ENCODE assay signal across 23 mouse cellular contexts in genomic region chr1:120237068-120237467, GRCm38 (mm10). TPM values are rescaled to one million over a fixed set of nuclear protein-coding genes. Genes with fewer than 3 reads are reported as not detected.
DNase-seq lines count a peak whose midpoint lies in the region; ATAC-seq and TF ChIP-seq lines count a peak whose summit lies in the region.
"Had no signal": no experiment of that assay in that cellular context is flagged by ENCODE, and none has a peak within 500 bp of the region (broad histone marks: within the 10 kb centered on the region; RNA-seq: fewer than 3 reads in every experiment).

No protein-coding gene starts in this region.

- ATAC-seq in granulocyte monocyte progenitor cell, adult 5-6 weeks (replicated peaks; ENCODE audit: poor library complexity, severe bottlenecking): no peak
- ATAC-seq: forebrain, embryonic 16.5 days; inflammation-experienced regulatory T-cells, adult 6 months; midbrain, embryonic 13.5 days had no signal

- no peaks in the 10 kb centered on the region for H3K9me3 ChIP-seq in CH12.LX (replicated peaks; ENCODE audit: low read length)
- H3K9me3 ChIP-seq in hindbrain, embryonic 10.5 days: no peaks in the 10 kb centered on the region
- H3K9me3 ChIP-seq: embryonic facial prominence, embryonic 12.5 days; G1E; hindbrain, embryonic 13.5 days; limb, embryonic 13.5 days; midbrain, embryonic 13.5 days; neural tube, embryonic 15.5 days had no signal

- dilution Hi-C loops in CH12.LX (cut with MboI; ENCODE audit: extremely low pct_ligation_motif_present, extremely low pct_unique_long_range_greater_than_20kb, low sequenced_read_pairs): no loop called here

- TF ChIP-seq POLR2A in CH12.LX (IDR thresholded peaks at IDR 0.05; ENCODE audit: low read depth, low read length): no peak
- no peak for TF ChIP-seq POLR2A in embryonic fibroblast, embryonic 13.5 days (IDR thresholded peaks at IDR 0.05; ENCODE audit: low read depth, low read length)

- peak; percentile 24 for TF ChIP-seq CTCF in left cerebral cortex, adult 2 months (IDR thresholded peaks at IDR 0.05)
- TF ChIP-seq CTCF in CH12.LX (conservative IDR thresholded peaks at IDR 0.05 in 1 of 2, IDR thresholded peaks at IDR 0.05 in 1 of 2; ENCODE audit: low read depth in 2 of 2, low read length in 2 of 2): peak in 1 of 2 experiments; percentile 43; a peak in 2 of 4 replicates
- TF ChIP-seq CTCF in embryonic fibroblast, embryonic 13.5 days (IDR thresholded peaks at IDR 0.05; ENCODE audit: borderline replicate concordance, insufficient read depth, low read length): no peak

- in situ Hi-C loops in CH12.LX (cut with MboI; ENCODE audit: low pct_ligation_motif_present, low pct_unique_long_range_greater_than_20kb, low sequenced_read_pairs): loop anchor here (10.0 kb wide), 1 partner anchor 298 kb away; no protein-coding TSS in a partner anchor

- H3K36me3 ChIP-seq in CH12.LX (replicated peaks in 1 of 2; ENCODE audit: control insufficient read depth in 1 of 2, insufficient read depth in 1 of 2, low read length in 1 of 2): peaks cover 0 to 49% of the 10 kb centered on the region in 2 experiments
- H3K36me3 ChIP-seq in hindbrain, embryonic 10.5 days: no peaks in the 10 kb centered on the region
- H3K36me3 ChIP-seq: embryonic facial prominence, embryonic 12.5 days; hindbrain, embryonic 13.5 days; limb, embryonic 13.5 days; midbrain, embryonic 13.5 days; neural tube, embryonic 15.5 days had no signal

- no peak overlapping the region for H3K4me3 ChIP-seq in left cerebral cortex, adult 2 months
- no peak overlapping the region for H3K4me3 ChIP-seq in CH12.LX (replicated peaks in 1 of 3; ENCODE audit: low read depth in 2 of 3, low read length in 2 of 3, poor library complexity in 1 of 3)
- H3K4me3 ChIP-seq in embryonic fibroblast, embryonic 13.5 days (ENCODE audit: insufficient read depth, low read length): no peak overlapping the region
- no peak overlapping the region for H3K4me3 ChIP-seq in hindbrain, embryonic 10.5 days
- H3K4me3 ChIP-seq: embryonic facial prominence, embryonic 12.5 days; hindbrain, embryonic 13.5 days; limb, embryonic 13.5 days; midbrain, embryonic 13.5 days; neural tube, embryonic 15.5 days had no signal

- TF ChIP-seq EP300 in CH12.LX (IDR thresholded peaks at IDR 0.05; ENCODE audit: low read length): no peak

- DNase-seq in left cerebral cortex, adult 2 months (ENCODE audit: extremely low spot score in 1 of 2, low spot score in 2 of 2): no peak
- DNase-seq in left cerebral cortex, adult 9 months (ENCODE audit: low spot score in 2 of 2): no peak
- peak; percentile 49 for DNase-seq in 3T3-L1 (ENCODE audit: low read depth, low spot score)
- DNase-seq in CH12.LX (ENCODE audit: extremely low read depth): no peak
- no peak for DNase-seq in hindbrain, embryonic 10.5 days (ENCODE audit: low spot score)
- DNase-seq: cerebellum, adult 8-10 months; heart, postnatal 14 days; kidney, adult 9 months; kidney, postnatal 4 days; lung, embryonic 14.5 days; lung, postnatal 4 days; right cerebral cortex, postnatal 25 days had no signal

- intact Hi-C loops in left cerebral cortex, adult 2 months (cut with DNase I): no loop called here

- H3K4me1 ChIP-seq in CH12.LX (ENCODE audit: control insufficient read depth in 1 of 2, insufficient read depth in 2 of 2): peaks cover 3 to 4% of the 10 kb centered on the region in 2 experiments; a peak in 2 of 4 replicates
- H3K4me1 ChIP-seq in embryonic fibroblast, embryonic 13.5 days (ENCODE audit: control insufficient read depth, insufficient read depth, low read length): peaks cover 6% of the 10 kb centered on the region; the same call in 1 of the 2 replicates
- H3K4me1 ChIP-seq in hindbrain, embryonic 10.5 days (replicated peaks): no peaks in the 10 kb centered on the region
- H3K4me1 ChIP-seq: embryonic facial prominence, embryonic 12.5 days; hindbrain, embryonic 13.5 days; midbrain, embryonic 13.5 days; neural tube, embryonic 15.5 days had no signal

- 77% methylated on average over 1 of the region's 1 CpGs for WGBS in hindbrain, embryonic 10.5 days

- no peak overlapping the region for H3K9ac ChIP-seq in CH12.LX (ENCODE audit: insufficient read depth, low read depth)
- H3K9ac ChIP-seq: embryonic facial prominence, embryonic 12.5 days; hindbrain, embryonic 13.5 days; limb, embryonic 13.5 days; lung, embryonic 14.5 days; midbrain, embryonic 13.5 days; neural tube, embryonic 15.5 days had no signal

- H3K79me2 ChIP-seq in CH12.LX (replicated peaks; ENCODE audit: control insufficient read depth, extremely low read depth, insufficient read depth, poor library complexity, severe bottlenecking): no peaks in the 10 kb centered on the region

- H3K27me3 ChIP-seq in CH12.LX (replicated peaks): no peaks in the 10 kb centered on the region
- H3K27me3 ChIP-seq in hindbrain, embryonic 10.5 days (ENCODE audit: insufficient read depth, poor library complexity, severe bottlenecking): no peaks in the 10 kb centered on the region
- H3K27me3 ChIP-seq: embryonic facial prominence, embryonic 12.5 days; hindbrain, embryonic 13.5 days; limb, embryonic 13.5 days; neural tube, embryonic 15.5 days had no signal

- no peak for TF ChIP-seq RAD21 in CH12.LX (IDR thresholded peaks at IDR 0.05; ENCODE audit: low read depth, low read length)

- H3K27ac ChIP-seq in left cerebral cortex, adult 2 months: no peak overlapping the region
- no peak overlapping the region for H3K27ac ChIP-seq in CH12.LX (ENCODE audit: insufficient read depth, low read depth)
- peak overlapping the region; percentile 28 for H3K27ac ChIP-seq in embryonic fibroblast, embryonic 13.5 days (ENCODE audit: insufficient read depth, low read length)
- H3K27ac ChIP-seq in hindbrain, embryonic 10.5 days: no peak overlapping the region
- H3K27ac ChIP-seq: embryonic facial prominence, embryonic 12.5 days; hindbrain, embryonic 13.5 days; limb, embryonic 13.5 days; midbrain, embryonic 13.5 days; neural tube, embryonic 15.5 days had no signal

- H3K4me2 ChIP-seq in CH12.LX (ENCODE audit: insufficient read depth, low read depth, poor library complexity, severe bottlenecking): no peak overlapping the region
- H3K4me2 ChIP-seq: embryonic facial prominence, embryonic 12.5 days; heart, embryonic 11.5 days; hindbrain, embryonic 13.5 days; limb, embryonic 13.5 days; lung, embryonic 14.5 days; midbrain, embryonic 13.5 days; neural tube, embryonic 15.5 days had no signal

TF ChIP-seq in CH12.LX, 34 proteins besides CTCF, POLR2A, EP300 and RAD21:
- TF ChIP-seq NRF1 (IDR thresholded peaks at IDR 0.05; ENCODE audit: low read depth, low read length) (no peak), SMC3 (IDR thresholded peaks at IDR 0.05; ENCODE audit: low read depth, low read length) (peak; percentile 40)

RNA-seq across cellular contexts. Expression of gene Steap3, which starts 35.4 kb away (rescaled TPM):
- total RNA-seq in left cerebral cortex, adult 2 months (2021): 1 to 10 TPM; 5.5 to 5.6 TPM
- 1.6 and 2.9 TPM in 2 replicates for total RNA-seq in CH12.LX (2012; rRNA removed)
- 0.95 and 1.2 TPM in 2 replicates for total RNA-seq in CH12.LX (2014; rRNA removed)
- polyA plus RNA-seq in CH12.LX (2012; ENCODE audit: insufficient read length, low read depth): 7.3 and 8.0 TPM in 2 replicates
- 8.9 and 23.2 TPM in 2 replicates for polyA plus RNA-seq in embryonic fibroblast, embryonic 13.5 days (2011; ENCODE audit: insufficient read length, low read depth, missing spikeins)
- 3.3 and 3.6 TPM in 2 replicates for polyA plus RNA-seq in hindbrain, embryonic 10.5 days (2016; fragmentation: Nextera tagmentation; extraction: Ambion mirVana)
- 19.1 and 26.6 TPM in 2 replicates for total RNA-seq in granulocyte monocyte progenitor cell, adult 5-6 weeks (2014; fragmentation: Nextera tagmentation)
- 4.8 and 6.2 TPM in 2 replicates for total RNA-seq in granulocyte monocyte progenitor cell, adult 5-6 weeks (2017)
